Mouse (Mus musculus) liver, embryonic 13.5 days (tissue): ENCODE results near the gene 4933405L10Rik. TPM values are rescaled to one million over a fixed set of nuclear protein-coding genes. Genes with fewer than 3 reads are reported as not detected.

Experiments
- ATAC-seq: fragments of 200-750 bp; cut with Nextera tagmentation; 2 replicates; pipeline ENCODE4 v1.8.0; 2017; ENCODE audit warnings: low read depth, mild to moderate bottlenecking, moderate number of reproducible peaks, moderate library complexity
- DNase-seq: peaks from one replicate; pipeline ENCODE4 v3.0.0; 2022
- H3K27ac ChIP-seq: fragments of 300-500 bp; sonication (generic); 2 replicates; pipeline ENCODE4 v1.5.1; 2015; ENCODE audit warnings: moderate library complexity, mild to moderate bottlenecking, inconsistent platforms
- H3K27me3 ChIP-seq: fragments of 300-500 bp; sonication (generic); 2 replicates; pipeline ENCODE4 v1.6.1; 2015; ENCODE audit warnings: mild to moderate bottlenecking, inconsistent platforms
- H3K36me3 ChIP-seq: fragments of 300-500 bp; sonication (generic); 2 replicates; pipeline ENCODE4 v1.6.1; 2015; ENCODE audit warnings: mild to moderate bottlenecking, inconsistent platforms
- H3K4me1 ChIP-seq: fragments of 300-500 bp; sonication (generic); replicated peaks from 2 replicates; pipeline ENCODE4 v1.6.1; 2015; ENCODE audit warnings: inconsistent platforms
- H3K4me2 ChIP-seq: fragments of 300-500 bp; sonication (generic); 2 replicates; pipeline ENCODE4 v1.6.1; 2015; ENCODE audit warnings: inconsistent platforms, mild to moderate bottlenecking, moderate library complexity
- H3K4me3 ChIP-seq: fragments of 300-500 bp; sonication (generic); replicated peaks from 2 replicates; pipeline ENCODE4 v1.5.1; 2015; ENCODE audit warnings: mild to moderate bottlenecking, inconsistent platforms
- H3K9ac ChIP-seq: fragments of 300-500 bp; sonication (generic); 2 replicates; pipeline ENCODE4 v1.6.1; 2015; ENCODE audit warnings: mild to moderate bottlenecking, inconsistent platforms
- H3K9me3 ChIP-seq: fragments of 300-500 bp; sonication (generic); replicated peaks from 2 replicates; pipeline ENCODE4 v1.6.1; 2016; ENCODE audit warnings: inconsistent platforms
- WGBS: fragments of 180-500 bp; shearing (Covaris S2); methylation state at CpG from one replicate; pipeline ENCODE4 v1.1.7; 2015; ENCODE audit not compliant: insufficient replicate concordance; 5-methylcytosine and 5-hydroxymethylcytosine counted together
- polyA plus RNA-seq: library from polyadenylated mRNA; unstranded; fragments of >200 nt; fragmentation: Nextera tagmentation; extraction: Ambion mirVana; gene quantifications from 2 replicates; pipeline ENCODE4 v1.2.1, GENCODE M21; 2015

Gene 4933405L10Rik
- polyA plus RNA-seq, 1 experiment from 2014 or later = not detected

DNA sequence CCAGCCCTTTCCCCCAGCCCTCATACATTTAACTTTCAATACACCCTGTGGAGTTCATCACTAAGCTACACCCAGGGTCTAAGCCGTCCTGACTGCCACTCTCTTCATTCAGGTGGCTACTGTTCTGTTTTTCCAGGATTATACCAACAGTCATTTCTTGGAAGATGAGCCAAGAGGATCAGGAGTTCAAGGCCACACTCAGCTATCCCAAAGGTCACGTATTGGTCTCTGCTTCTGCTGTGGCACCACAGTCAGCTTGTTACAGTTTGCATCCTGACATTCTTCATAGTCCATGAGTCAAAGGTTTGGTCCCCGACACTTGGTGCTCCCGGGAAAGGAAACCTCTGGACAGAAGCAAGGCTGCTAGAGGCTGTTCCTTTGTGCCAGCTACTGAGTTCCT lies 12.2 kb downstream of the 4933405L10Rik start:
- Histone ChIP-seq H3K4me3 (no peak overlapping the region), H3K27ac (no peak overlapping the region), H3K9ac (no peak overlapping the region), H3K36me3 (0 out of 2 replicates have a peak, but pooled peaks cover 2% of the 10 kb centered on the region), H3K9me3 (no peaks in the 10 kb centered on the region), H3K27me3 (no peaks in the 10 kb centered on the region), H3K4me1 (no peaks in the 10 kb centered on the region), H3K4me2 (no peak overlapping the region)
- no peak for ATAC-seq
- WGBS = 70% methylated on average over 4 of the region's 4 CpGs
- DNase-seq = no peak

DNA sequence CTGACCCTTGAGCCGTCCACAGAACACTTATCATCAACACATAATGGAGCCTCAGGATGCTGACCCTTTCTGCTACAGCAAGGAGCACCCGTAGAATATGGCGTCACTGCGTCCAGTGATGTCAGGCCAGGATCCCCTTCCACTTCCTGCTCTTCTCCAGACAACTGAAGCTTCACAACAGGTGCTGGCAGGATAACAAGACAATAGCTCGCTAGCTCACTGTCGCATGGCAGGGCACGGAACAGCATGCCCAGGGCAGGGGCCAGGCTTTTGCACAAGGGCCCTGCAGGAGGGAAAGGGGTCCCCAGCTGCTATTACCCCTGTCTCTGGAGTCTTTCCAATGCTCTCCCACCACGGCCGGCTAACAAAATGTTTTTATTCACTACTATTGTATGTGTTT lies 15.4 kb downstream of the 4933405L10Rik start:
- Histone ChIP-seq H3K27ac (no peak overlapping the region), H3K9me3 (no peaks in the 10 kb centered on the region), H3K27me3 (no peaks in the 10 kb centered on the region), H3K4me1 (peaks cover 10% of the 10 kb centered on the region), H3K4me3 (no peak overlapping the region), H3K36me3 (0 out of 2 replicates have a peak, but pooled peaks cover 2% of the 10 kb centered on the region), H3K9ac (no peak overlapping the region), H3K4me2 (no peak overlapping the region)
- DNase-seq = no peak
- WGBS = 85% methylated on average over 9 of the region's 9 CpGs
- ATAC-seq = no peak

DNA sequence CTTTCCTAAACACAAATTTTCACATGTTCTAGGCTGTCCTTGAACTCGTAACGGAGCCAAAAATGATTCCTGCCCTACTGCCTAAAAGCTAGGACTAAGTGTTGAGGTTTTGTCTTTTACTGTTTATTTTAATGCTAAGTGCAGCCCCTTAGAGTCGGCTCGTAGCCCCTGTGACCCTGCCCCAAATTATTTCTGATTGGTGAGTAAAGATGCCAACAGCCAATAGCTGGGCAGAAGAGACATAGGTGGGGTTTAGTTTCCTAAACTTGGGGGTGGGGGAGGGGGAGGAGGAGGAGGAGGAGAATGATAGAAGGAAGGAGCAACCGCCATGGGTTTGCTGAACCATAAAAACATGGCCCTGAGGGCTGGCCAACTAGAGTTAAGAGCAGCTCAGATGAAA lies 18.3 kb downstream of the 4933405L10Rik start:
- H3K9ac ChIP-seq = no peak overlapping the region
- 0 out of 2 replicates have a peak, but pooled peaks cover 2% of the 10 kb centered on the region for H3K36me3 ChIP-seq
- H3K9me3 ChIP-seq = no peaks in the 10 kb centered on the region
- DNase-seq = no peak
- no peak for ATAC-seq
- no peak overlapping the region for H3K27ac ChIP-seq
- peaks cover 13% of the 10 kb centered on the region for H3K4me1 ChIP-seq
- H3K4me3 ChIP-seq = no peak overlapping the region
- no peaks in the 10 kb centered on the region for H3K27me3 ChIP-seq
- WGBS = 63% methylated on average over 5 of the region's 5 CpGs
- H3K4me2 ChIP-seq = no peak overlapping the region

DNA sequence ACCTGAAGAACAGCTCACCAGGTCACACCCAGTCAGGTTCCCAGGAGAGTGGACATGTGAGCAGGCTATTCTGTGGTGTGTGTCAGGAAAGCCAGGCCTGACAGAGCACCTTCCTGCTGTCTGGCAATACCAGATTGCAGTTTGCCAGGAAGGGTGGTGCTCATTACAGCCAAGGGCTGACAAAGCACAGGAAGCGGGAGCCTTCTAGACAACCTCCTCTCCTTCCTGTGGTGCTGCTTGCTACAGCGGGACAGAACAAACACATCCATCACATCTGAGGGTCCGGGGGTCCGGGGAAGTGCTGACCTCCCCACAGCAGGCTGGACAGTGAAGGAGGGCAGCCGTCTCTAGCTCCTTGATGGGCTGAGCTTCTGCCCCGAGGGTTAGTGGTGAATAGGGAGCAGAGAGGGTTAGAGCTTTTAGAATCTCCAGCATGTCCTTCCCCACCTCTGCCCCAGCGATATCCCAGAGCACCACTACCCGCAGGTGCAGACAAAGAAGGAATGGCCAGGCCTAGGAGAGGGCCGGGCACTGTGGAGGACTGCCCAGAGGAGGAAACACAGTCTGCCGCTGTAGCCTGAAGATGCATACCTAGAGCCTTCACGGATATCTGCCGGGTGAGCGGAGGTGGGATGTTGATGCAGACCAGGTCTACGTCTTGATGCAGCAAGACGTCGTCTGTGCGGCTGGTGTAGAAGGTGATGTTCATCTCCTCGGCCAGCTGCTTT lies 20.1 kb downstream of the 4933405L10Rik start:
- 40% methylated on average over 18 of the region's 18 CpGs for WGBS
- H3K36me3 ChIP-seq = 0 out of 2 replicates have a peak, but pooled peaks cover 2% of the 10 kb centered on the region
- no peak for DNase-seq
- peak overlapping the region; percentile 15; the same call in 1 of the 2 replicates for H3K27ac ChIP-seq
- H3K4me2 ChIP-seq = no peak overlapping the region; the same call in 1 of the 2 replicates
- H3K4me1 ChIP-seq = peaks cover 21% of the 10 kb centered on the region
- peak; percentile 76 for ATAC-seq
- no peaks in the 10 kb centered on the region for H3K27me3 ChIP-seq
- no peak overlapping the region for H3K9ac ChIP-seq
- H3K9me3 ChIP-seq = no peaks in the 10 kb centered on the region
- H3K4me3 ChIP-seq = no peak overlapping the region

DNA sequence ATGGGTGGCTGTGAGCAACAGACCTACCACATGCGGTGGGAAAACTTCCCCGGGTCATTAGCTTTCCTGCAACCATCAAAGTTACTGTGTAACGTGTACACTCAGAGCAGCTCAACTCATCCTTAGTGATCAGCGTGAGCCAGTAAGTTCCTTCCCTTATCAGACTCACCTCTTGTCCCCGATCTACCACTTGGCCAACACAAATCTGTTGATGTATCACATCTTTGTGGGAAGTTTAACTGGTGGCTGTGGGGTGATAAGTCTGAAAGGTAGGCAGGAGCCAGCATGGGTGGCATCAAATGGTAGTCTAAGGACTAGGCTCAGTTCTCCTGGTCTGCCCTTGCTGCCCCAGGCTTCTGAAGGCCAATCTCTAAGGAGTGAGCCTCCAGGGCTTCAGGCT lies 24.7 kb downstream of the 4933405L10Rik start:
- DNase-seq = no peak
- Histone ChIP-seq H3K27ac (no peak overlapping the region), H3K36me3 (no peaks in the 10 kb centered on the region), H3K4me3 (no peak overlapping the region), H3K9ac (no peak overlapping the region), H3K4me1 (peaks cover 18% of the 10 kb centered on the region), H3K4me2 (no peak overlapping the region), H3K9me3 (no peaks in the 10 kb centered on the region), H3K27me3 (no peaks in the 10 kb centered on the region)
- 44% methylated on average over 5 of the region's 5 CpGs for WGBS
- ATAC-seq = peak; percentile 68

DNA sequence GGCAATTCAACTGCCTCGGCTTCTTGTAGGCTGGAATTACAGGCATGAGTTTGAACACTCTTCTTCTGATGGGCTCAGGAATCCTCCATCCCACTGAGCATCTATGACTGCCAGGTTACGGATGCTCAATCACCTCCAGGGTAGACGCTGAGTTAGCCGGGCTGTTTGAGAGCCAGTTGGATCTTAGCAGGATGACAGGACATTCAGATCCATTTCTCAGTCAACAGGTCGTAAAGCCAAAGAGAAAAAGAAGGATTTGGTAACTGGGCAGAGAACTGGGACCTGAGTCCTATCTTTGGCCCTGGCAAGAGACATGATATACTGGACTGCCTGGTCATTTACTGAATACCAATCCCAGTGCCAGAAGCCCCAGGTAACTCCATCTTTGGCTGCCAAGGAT lies 31.8 kb downstream of the 4933405L10Rik start:
- Histone ChIP-seq H3K27me3 (no peaks in the 10 kb centered on the region), H3K4me2 (no peak overlapping the region), H3K9ac (no peak overlapping the region), H3K4me3 (no peak overlapping the region), H3K36me3 (no peaks in the 10 kb centered on the region), H3K4me1 (peaks cover 9% of the 10 kb centered on the region; the same call in 1 of the 2 replicates), H3K9me3 (no peaks in the 10 kb centered on the region), H3K27ac (no peak overlapping the region)
- ATAC-seq = no peak
- DNase-seq = no peak
- 85% methylated on average over 5 of the region's 5 CpGs for WGBS

DNA sequence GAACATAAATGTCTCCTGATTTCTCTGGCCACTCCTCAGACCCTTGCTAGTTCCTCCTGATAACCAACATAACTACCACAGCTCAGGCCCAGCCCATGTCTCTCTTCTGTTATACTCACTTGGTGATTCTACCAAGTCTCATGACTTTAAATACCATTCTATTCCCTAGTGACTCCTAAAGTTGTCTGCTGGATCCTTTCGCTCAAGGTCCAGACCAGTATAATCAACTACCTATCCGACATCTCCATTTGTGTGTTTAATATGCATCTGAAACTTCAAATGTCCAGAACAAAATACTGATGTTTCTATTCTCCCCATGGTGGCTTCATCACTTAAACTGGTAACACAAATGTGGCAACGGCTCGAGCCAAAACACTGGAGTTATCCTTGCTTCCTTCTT lies 35.8 kb downstream of the 4933405L10Rik start:
- Histone ChIP-seq H3K36me3 (no peaks in the 10 kb centered on the region), H3K4me2 (no peak overlapping the region), H3K27me3 (no peaks in the 10 kb centered on the region), H3K9me3 (no peaks in the 10 kb centered on the region), H3K4me3 (no peak overlapping the region), H3K4me1 (peaks cover 13% of the 10 kb centered on the region; the same call in 1 of the 2 replicates), H3K27ac (no peak overlapping the region), H3K9ac (no peak overlapping the region)
- WGBS = 70% methylated on average over 4 of the region's 4 CpGs
- ATAC-seq (no peak), DNase-seq (no peak)

DNA sequence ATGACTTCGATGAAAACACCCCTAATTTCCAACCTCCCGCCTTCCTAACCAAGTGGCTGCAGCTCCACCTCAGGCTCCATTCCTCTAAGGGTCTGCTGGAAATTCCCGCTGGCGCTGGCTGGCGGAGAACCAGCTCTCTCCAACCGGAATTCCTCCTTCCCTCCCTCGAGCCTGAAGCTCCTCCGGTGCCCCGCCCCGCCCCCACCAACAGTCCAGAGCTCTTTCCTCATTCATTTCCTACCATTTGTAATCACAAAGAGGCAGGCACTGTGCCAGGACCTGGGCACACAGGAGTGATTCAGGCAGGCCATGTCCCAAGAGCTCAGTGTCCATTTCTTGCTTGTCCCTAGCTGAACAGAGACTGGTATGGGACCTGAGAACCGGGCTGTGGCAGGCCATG lies 43.2 kb downstream of the 4933405L10Rik start:
- no peak for ATAC-seq
- H3K27me3 ChIP-seq = no peaks in the 10 kb centered on the region; the same call in 1 of the 2 replicates
- no peaks in the 10 kb centered on the region; the same call in 1 of the 2 replicates for H3K36me3 ChIP-seq
- H3K9ac ChIP-seq = no peak overlapping the region
- peaks cover 23% of the 10 kb centered on the region for H3K4me1 ChIP-seq
- no peaks in the 10 kb centered on the region for H3K9me3 ChIP-seq
- WGBS = 33% methylated on average over 11 of the region's 11 CpGs
- no peak for DNase-seq
- no peak overlapping the region for H3K4me2 ChIP-seq
- H3K4me3 ChIP-seq = no peak overlapping the region
- H3K27ac ChIP-seq = no peak overlapping the region

DNA sequence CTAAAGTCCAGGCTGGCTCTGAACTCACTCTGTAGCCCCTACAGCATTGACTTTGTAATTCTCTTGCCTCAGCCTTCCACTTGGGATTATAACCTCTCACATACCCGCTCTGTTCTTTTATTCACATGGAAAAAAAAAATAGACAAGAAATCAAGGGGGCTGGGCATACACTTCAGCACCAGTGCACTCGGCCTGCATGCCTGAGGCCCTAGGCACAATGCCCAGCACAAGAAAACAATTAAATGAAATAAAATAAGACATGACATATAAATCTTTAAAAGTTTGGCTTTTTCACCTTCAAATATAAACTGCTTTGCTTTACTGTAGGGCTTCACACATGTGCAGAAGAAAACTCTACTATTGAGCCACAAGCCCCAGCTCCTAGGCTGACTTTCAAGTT lies 46.5 kb downstream of the 4933405L10Rik start:
- 62% methylated on average over 2 of the region's 2 CpGs for WGBS

DNA sequence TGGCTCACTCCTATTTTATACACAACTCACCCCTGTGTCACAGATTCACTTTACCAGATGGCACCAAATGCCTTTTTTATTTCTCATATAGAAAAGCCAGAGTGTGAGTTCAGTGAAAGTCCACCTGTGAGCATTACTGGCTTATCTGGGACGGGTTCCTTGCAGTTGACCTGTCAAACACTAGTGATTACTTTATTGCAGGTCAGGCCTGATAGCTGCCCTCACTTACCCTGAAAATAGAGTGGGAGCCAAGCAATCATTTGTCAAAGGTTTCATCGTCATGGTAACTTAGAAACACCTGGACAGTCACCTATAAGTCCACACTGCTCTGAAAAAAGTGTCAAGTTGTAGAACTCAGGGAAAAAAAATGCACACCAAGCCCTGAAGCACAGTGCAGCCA lies 47.2 kb downstream of the 4933405L10Rik start:
- H3K4me2 ChIP-seq = no peak overlapping the region
- H3K4me3 ChIP-seq = no peak overlapping the region
- H3K9me3 ChIP-seq = no peaks in the 10 kb centered on the region
- no peak overlapping the region for H3K27ac ChIP-seq
- no peaks in the 10 kb centered on the region; the same call in 1 of the 2 replicates for H3K27me3 ChIP-seq
- ATAC-seq (no peak), DNase-seq (no peak)
- 52% methylated on average over 2 of the region's 2 CpGs for whole genome bisulfite sequencing
- H3K4me1 ChIP-seq = peaks cover 44% of the 10 kb centered on the region
- H3K36me3 ChIP-seq = no peaks in the 10 kb centered on the region; the same call in 1 of the 2 replicates
- H3K9ac ChIP-seq = no peak overlapping the region

More for the DNA sequence above, 46.5 kb downstream of the 4933405L10Rik start:
- DNase-seq (no peak), ATAC-seq (no peak)
- H3K36me3 ChIP-seq = no peaks in the 10 kb centered on the region; the same call in 1 of the 2 replicates
- H3K9me3 ChIP-seq = no peaks in the 10 kb centered on the region
- H3K4me1 ChIP-seq = peaks cover 37% of the 10 kb centered on the region
- no peak overlapping the region for H3K4me2 ChIP-seq
- H3K27ac ChIP-seq = no peak overlapping the region
- no peaks in the 10 kb centered on the region; the same call in 1 of the 2 replicates for H3K27me3 ChIP-seq
- H3K4me3 ChIP-seq = no peak overlapping the region
- no peak overlapping the region for H3K9ac ChIP-seq

DNA sequence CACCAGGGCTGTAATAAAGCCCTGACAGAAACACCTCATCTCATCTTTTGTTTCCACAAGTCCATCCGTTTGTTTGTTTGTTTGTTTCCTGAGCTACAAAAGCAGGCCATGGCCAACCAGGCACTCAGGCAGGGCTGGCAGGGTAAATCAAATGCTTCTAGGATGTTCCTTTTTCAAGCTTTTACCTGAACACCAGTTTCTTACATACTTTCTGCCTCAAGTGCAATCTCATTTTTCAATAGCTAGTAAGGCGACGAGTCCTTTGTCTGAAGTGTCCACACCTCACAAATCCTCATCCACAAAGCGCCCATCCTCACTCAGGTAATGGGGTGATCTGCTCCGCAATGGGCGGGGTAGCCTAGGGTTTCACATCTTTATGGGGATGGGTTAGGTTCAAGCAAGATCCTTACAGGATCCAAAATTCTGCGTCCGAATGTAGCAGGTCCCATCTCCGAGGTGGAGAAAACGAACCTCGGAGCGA lies 50.4 kb downstream of the 4933405L10Rik start:
- no peaks in the 10 kb centered on the region for H3K27me3 ChIP-seq
- DNase-seq (no peak), ATAC-seq (no peak)
- H3K9ac ChIP-seq = peak overlapping the region; percentile 89
- WGBS = 4% methylated on average over 12 of the region's 12 CpGs
- peak overlapping the region; percentile 99 for H3K4me2 ChIP-seq
- no peaks in the 10 kb centered on the region for H3K9me3 ChIP-seq
- peak overlapping the region; percentile 64 for H3K27ac ChIP-seq
- H3K36me3 ChIP-seq = no peaks in the 10 kb centered on the region; the same call in 1 of the 2 replicates
- H3K4me3 ChIP-seq = peak overlapping the region; percentile 92
- H3K4me1 ChIP-seq = peaks cover 26% of the 10 kb centered on the region
